Mouse (Mus musculus) olfactory bulb, adult 2 months (tissue): ENCODE measurements around the gene Map1lc3b.

Source experiments
- CTCF ChIP-seq: fragments of 200-500 bp; IDR thresholded peaks from 2 replicates; pipeline ENCODE4 v1.5.1; 2012; ENCODE audit warnings: low read depth, mild to moderate bottlenecking, low read length, moderate library complexity; ENCODE audit not compliant: insufficient read depth
- POLR2A ChIP-seq: fragments of 200-500 bp; IDR thresholded peaks from 2 replicates; pipeline ENCODE4 v1.6.1; 2012; ENCODE audit warnings: mild to moderate bottlenecking, low read depth, low read length, moderate library complexity; ENCODE audit not compliant: insufficient read depth

DNA sequence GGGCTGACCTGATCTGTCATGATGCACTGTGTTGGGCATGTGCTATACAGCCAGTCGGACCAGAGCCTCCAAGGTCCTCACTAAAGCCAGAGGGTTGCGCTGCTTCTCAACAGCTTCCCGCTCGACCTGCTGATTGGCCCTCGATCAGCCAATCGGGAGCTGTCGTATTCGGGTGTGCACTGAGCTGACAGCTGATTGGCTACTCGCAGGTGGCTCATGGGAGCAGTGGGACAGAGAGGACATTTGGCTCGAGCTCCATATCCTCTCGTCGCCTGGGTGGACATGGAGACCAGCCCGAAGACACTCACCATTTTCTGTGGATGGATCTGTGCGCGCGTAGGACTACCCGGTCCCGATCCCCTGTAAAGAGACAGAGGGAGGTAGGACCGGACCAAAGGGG, 48.3 kb upstream of the Map1lc3b start:
- TF ChIP-seq CTCF (no peak), POLR2A (no peak)
